Mouse (Mus musculus): Measurements from ENCODE around the gene Usp29. TPM values are rescaled to one million over a fixed set of nuclear protein-coding genes. Genes with fewer than 3 reads are reported as not detected.

Gene Usp29
- polyA plus RNA-seq, 1 experiment = 3.4 TPM

GRCm38 (mm10) chr7:6781541-6781940 lies 51.2 kb downstream of the Usp29 start:
- Histone ChIP-seq H3K27me3 (ENCODE audit: control insufficient read depth, insufficient read depth, insufficient read length) (no peaks in the 10 kb centered on the region), H3K79me2 (ENCODE audit: control insufficient read depth, insufficient read depth) (no peaks in the 10 kb centered on the region), H3K4me3 (ENCODE audit: insufficient read depth, poor library complexity, severe bottlenecking) (no peak overlapping the region), H3K79me3 (ENCODE audit: low read depth) (no peaks in the 10 kb centered on the region), H3ac (ENCODE audit: control insufficient read depth, insufficient read length, low read depth) (no peak overlapping the region), H3K36me3 (ENCODE audit: control insufficient read depth, insufficient read depth) (no peaks in the 10 kb centered on the region)
- no peak for TF ChIP-seq CEBPB (IDR thresholded peaks at IDR 0.05; ENCODE audit: low read depth)
- TF ChIP-seq USF1 (IDR thresholded peaks at IDR 0.05; ENCODE audit: low read depth) = no peak
- no peak for TF ChIP-seq MAX (IDR thresholded peaks at IDR 0.05)
- TF ChIP-seq MYOD1 (IDR thresholded peaks at IDR 0.05; ENCODE audit: control insufficient read depth, insufficient read length, low read depth) = no peak
- no peak for TF ChIP-seq FOSL1 (IDR thresholded peaks at IDR 0.05; ENCODE audit: insufficient read depth, low read length, poor library complexity, severe bottlenecking)
- TF ChIP-seq MYOG (IDR thresholded peaks at IDR 0.05; ENCODE audit: control insufficient read depth, extremely low read depth, insufficient read length) = no peak
- TF ChIP-seq CTCF (IDR thresholded peaks at IDR 0.05; ENCODE audit: control insufficient read depth, insufficient read depth, insufficient read length) = no peak

DNA sequence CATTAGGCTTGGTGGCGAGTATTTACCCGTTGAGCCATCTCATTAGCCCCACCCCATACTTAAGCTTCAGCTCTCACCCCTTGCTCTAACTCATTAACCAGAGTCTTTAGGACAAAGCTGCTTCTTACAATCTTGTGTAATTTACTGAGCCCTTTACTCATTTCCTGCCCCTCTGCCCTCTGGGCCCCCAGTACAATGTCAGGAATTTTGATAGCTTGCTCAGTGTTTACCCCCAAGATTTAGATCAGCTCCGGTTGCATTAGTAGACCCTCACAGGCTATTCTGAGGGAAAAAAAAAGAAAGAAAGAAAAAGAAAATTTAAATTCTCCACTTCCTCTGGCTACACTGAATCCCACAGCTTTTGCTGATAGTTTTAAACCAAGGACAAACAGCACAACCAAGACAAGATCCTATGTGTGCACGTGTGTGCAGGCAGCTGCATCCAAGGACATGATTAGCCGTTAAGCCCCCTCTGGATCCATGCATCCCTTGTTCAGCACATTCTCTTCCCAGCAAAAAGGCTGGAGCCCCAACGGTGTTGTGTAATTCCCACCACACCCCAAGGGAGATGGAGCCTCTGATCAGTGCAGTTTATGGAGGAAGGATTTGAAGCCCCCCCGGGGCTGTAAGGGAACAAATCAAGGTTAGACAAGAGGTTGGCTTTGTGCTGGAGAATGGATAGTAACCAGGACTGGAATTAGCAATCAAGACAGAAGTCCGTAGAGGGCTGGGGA lies 54.1 kb downstream of the Usp29 start:
- no peaks in the 10 kb centered on the region for H3K79me3 ChIP-seq (ENCODE audit: low read depth)
- no peaks in the 10 kb centered on the region for H3K36me3 ChIP-seq (ENCODE audit: control insufficient read depth, insufficient read depth)
- TF ChIP-seq MYOD1 (IDR thresholded peaks at IDR 0.05; ENCODE audit: control insufficient read depth, insufficient read length, low read depth) (no peak), CEBPB (IDR thresholded peaks at IDR 0.05; ENCODE audit: low read depth) (no peak), MYOG (IDR thresholded peaks at IDR 0.05; ENCODE audit: control insufficient read depth, extremely low read depth, insufficient read length) (no peak), MAX (IDR thresholded peaks at IDR 0.05) (no peak), USF1 (IDR thresholded peaks at IDR 0.05; ENCODE audit: low read depth) (no peak), FOSL1 (IDR thresholded peaks at IDR 0.05; ENCODE audit: insufficient read depth, low read length, poor library complexity, severe bottlenecking) (no peak), CTCF (IDR thresholded peaks at IDR 0.05; ENCODE audit: control insufficient read depth, insufficient read depth, insufficient read length) (no peak)

DNA sequence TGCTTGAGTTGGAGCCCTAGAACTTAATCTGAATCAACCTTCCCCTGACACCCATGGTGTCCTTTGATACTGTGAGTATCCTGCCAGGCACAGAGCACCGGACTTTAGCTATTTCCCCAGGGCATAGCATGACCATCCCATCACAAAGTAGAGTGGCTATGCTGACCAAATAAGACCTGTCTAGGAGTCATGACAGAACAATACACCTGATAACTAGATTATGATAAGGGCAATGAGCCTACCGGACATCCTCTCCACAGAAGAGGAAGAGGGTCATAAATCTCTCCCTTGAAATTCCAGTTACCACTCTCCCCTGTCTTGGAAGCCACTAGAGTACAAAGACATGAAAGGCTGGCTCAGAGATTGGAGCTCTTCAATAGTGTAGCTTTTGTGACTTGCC lies 56.6 kb downstream of the Usp29 start:
- H3K27me3 ChIP-seq (ENCODE audit: control insufficient read depth, insufficient read depth, insufficient read length) = no peaks in the 10 kb centered on the region
- TF ChIP-seq CTCF (IDR thresholded peaks at IDR 0.05; ENCODE audit: control insufficient read depth, insufficient read depth, insufficient read length) (no peak), MAX (IDR thresholded peaks at IDR 0.05) (no peak), MYOG (IDR thresholded peaks at IDR 0.05; ENCODE audit: control insufficient read depth, extremely low read depth, insufficient read length) (no peak), USF1 (IDR thresholded peaks at IDR 0.05; ENCODE audit: low read depth) (no peak), CEBPB (IDR thresholded peaks at IDR 0.05; ENCODE audit: low read depth) (no peak), FOSL1 (IDR thresholded peaks at IDR 0.05; ENCODE audit: insufficient read depth, low read length, poor library complexity, severe bottlenecking) (no peak), MYOD1 (IDR thresholded peaks at IDR 0.05; ENCODE audit: control insufficient read depth, insufficient read length, low read depth) (no peak)
- no peak overlapping the region for H3K4me3 ChIP-seq (ENCODE audit: insufficient read depth, poor library complexity, severe bottlenecking)
- H3ac ChIP-seq (ENCODE audit: control insufficient read depth, insufficient read length, low read depth) = no peak overlapping the region
- no peaks in the 10 kb centered on the region for H3K79me2 ChIP-seq (ENCODE audit: control insufficient read depth, insufficient read depth)
- no peaks in the 10 kb centered on the region for H3K79me3 ChIP-seq (ENCODE audit: low read depth)
- H3K36me3 ChIP-seq (ENCODE audit: control insufficient read depth, insufficient read depth) = no peaks in the 10 kb centered on the region

More for the DNA sequence above, 54.1 kb downstream of the Usp29 start:
- H3ac ChIP-seq (ENCODE audit: control insufficient read depth, insufficient read length, low read depth) = no peak overlapping the region
- H3K27me3 ChIP-seq (ENCODE audit: control insufficient read depth, insufficient read depth, insufficient read length) = no peaks in the 10 kb centered on the region
- no peaks in the 10 kb centered on the region for H3K79me2 ChIP-seq (ENCODE audit: control insufficient read depth, insufficient read depth)
- no peak overlapping the region for H3K4me3 ChIP-seq (ENCODE audit: insufficient read depth, poor library complexity, severe bottlenecking)

DNA sequence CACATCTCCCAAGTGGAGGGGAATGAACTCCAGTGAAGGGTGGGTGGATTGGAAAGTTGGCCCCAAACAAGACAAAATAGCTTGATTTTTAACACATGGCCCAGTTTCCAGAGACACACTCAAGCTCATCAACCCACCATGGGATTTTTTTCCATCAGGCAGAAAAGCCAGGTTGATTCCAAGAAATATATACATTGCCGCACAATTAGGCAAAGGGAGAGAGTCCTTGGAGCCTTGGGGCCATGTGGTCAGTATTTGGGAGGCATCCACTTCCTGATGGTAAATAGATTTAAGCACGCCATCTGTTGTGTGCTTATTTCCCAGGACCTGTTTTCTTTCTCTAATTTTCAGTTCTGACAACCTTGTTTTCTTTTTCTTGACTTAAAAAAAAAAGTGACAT lies 57.7 kb downstream of the Usp29 start:
- H3ac ChIP-seq (ENCODE audit: control insufficient read depth, insufficient read length, low read depth) = no peak overlapping the region
- no peak overlapping the region for H3K4me3 ChIP-seq (ENCODE audit: insufficient read depth, poor library complexity, severe bottlenecking)
- no peaks in the 10 kb centered on the region for H3K79me3 ChIP-seq (ENCODE audit: low read depth)
- no peaks in the 10 kb centered on the region for H3K27me3 ChIP-seq (ENCODE audit: control insufficient read depth, insufficient read depth, insufficient read length)
- no peaks in the 10 kb centered on the region for H3K79me2 ChIP-seq (ENCODE audit: control insufficient read depth, insufficient read depth)
- no peaks in the 10 kb centered on the region for H3K36me3 ChIP-seq (ENCODE audit: control insufficient read depth, insufficient read depth)
- TF ChIP-seq CEBPB (IDR thresholded peaks at IDR 0.05; ENCODE audit: low read depth) (no peak), MAX (IDR thresholded peaks at IDR 0.05) (no peak), CTCF (IDR thresholded peaks at IDR 0.05; ENCODE audit: control insufficient read depth, insufficient read depth, insufficient read length) (no peak), USF1 (IDR thresholded peaks at IDR 0.05; ENCODE audit: low read depth) (no peak), FOSL1 (IDR thresholded peaks at IDR 0.05; ENCODE audit: insufficient read depth, low read length, poor library complexity, severe bottlenecking) (no peak), MYOD1 (IDR thresholded peaks at IDR 0.05; ENCODE audit: control insufficient read depth, insufficient read length, low read depth) (no peak), MYOG (IDR thresholded peaks at IDR 0.05; ENCODE audit: control insufficient read depth, extremely low read depth, insufficient read length) (no peak)

DNA sequence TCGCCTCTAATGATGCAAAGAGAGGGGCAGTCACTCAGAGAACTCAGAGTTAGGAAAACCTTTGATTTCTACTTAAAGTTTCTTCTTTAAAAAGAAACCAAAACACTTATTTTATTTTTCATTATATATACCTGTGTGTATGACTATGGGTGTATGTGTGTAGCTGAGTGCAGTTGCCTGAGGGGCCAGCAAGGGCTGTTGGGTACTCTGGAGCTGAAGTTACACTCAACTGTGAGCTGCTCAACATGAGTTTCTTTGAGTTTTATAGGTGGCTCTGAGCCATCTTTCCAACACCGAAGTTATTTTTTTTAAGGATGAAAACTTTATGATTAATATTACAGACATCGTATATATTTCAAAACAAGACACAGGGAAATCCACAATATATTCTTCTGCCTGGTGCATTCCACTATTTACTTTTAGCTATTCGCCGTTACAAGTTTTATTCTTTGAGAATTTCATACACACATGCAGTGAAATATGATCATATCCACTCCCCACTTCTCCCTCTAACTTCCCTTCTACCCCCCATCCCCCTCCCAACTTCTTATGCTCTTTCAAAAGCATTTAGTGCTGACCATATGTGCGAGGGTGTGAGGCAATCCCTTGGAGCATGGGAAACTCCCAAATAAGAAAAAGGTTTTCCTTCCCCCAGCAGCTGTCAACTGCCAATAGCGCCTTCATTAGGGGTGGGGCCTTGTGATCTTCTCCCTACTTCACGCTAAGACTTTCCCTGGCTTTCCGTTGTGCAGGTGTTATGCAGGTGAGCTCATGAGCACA lies 61.1 kb downstream of the Usp29 start:
- TF ChIP-seq CTCF (IDR thresholded peaks at IDR 0.05; ENCODE audit: control insufficient read depth, insufficient read depth, insufficient read length) (no peak), USF1 (IDR thresholded peaks at IDR 0.05; ENCODE audit: low read depth) (no peak), MYOG (IDR thresholded peaks at IDR 0.05; ENCODE audit: control insufficient read depth, extremely low read depth, insufficient read length) (no peak), MYOD1 (IDR thresholded peaks at IDR 0.05; ENCODE audit: control insufficient read depth, insufficient read length, low read depth) (no peak), FOSL1 (IDR thresholded peaks at IDR 0.05; ENCODE audit: insufficient read depth, low read length, poor library complexity, severe bottlenecking) (no peak), CEBPB (IDR thresholded peaks at IDR 0.05; ENCODE audit: low read depth) (no peak), MAX (IDR thresholded peaks at IDR 0.05) (no peak)
- H3K36me3 ChIP-seq (ENCODE audit: control insufficient read depth, insufficient read depth) = no peaks in the 10 kb centered on the region
- no peaks in the 10 kb centered on the region for H3K27me3 ChIP-seq (ENCODE audit: control insufficient read depth, insufficient read depth, insufficient read length)
- H3ac ChIP-seq (ENCODE audit: control insufficient read depth, insufficient read length, low read depth) = no peak overlapping the region
- H3K4me3 ChIP-seq (ENCODE audit: insufficient read depth, poor library complexity, severe bottlenecking) = no peak overlapping the region
- no peaks in the 10 kb centered on the region for H3K79me2 ChIP-seq (ENCODE audit: control insufficient read depth, insufficient read depth)
- H3K79me3 ChIP-seq (ENCODE audit: low read depth) = no peaks in the 10 kb centered on the region
